Mouse (Mus musculus) testis, postnatal 14 days (tissue): ENCODE results near the gene Scarb1.

ENCODE experiments used
- DNase-seq: peaks from one replicate; pipeline ENCODE4 v3.0.0; 2021; ENCODE audit warnings: low spot score

Scarb1 gene

DNA sequence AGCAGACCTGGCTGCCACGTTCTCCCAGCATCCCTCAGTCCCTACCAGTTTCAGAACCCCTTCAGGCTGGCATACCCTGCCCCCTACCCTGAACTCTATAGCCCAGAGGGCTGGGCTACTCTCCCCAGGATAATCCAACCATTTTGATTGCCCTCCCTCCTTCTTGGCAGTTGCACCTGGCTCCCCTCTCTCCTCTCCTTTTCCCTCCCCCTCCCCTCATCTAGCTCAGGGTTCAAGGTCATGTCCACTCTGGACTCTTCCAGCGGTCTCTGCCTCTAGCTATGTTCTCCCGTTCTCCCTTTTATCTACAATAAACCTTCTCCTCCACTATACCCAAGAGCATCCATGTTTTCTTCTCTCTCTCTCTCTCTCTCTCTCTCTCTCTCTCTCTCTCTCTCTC, 9.1 kb downstream of the Scarb1 start:
- DNase-seq: no peak

DNA sequence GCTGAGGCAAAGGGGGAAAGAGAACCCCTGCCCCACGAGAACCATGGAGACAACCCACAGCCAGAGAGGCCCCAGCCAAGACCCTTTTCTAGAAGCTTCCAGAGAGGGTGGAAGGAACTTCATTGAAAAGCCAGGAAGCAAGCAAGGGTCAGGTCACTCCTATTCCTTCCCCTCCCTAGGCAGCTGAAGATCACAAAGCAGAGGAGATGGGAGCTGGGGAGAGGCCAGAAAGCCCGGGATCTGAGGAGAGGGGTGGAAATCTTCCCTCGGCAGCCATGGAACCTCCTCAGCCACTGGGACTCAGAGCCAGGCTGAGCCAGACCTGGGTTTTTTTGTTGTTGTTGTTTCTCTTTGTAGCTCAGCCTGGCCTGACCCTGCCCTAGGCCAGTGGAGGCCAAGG, 9.8 kb downstream of the Scarb1 start:
- DNase-seq: no peak

DNA sequence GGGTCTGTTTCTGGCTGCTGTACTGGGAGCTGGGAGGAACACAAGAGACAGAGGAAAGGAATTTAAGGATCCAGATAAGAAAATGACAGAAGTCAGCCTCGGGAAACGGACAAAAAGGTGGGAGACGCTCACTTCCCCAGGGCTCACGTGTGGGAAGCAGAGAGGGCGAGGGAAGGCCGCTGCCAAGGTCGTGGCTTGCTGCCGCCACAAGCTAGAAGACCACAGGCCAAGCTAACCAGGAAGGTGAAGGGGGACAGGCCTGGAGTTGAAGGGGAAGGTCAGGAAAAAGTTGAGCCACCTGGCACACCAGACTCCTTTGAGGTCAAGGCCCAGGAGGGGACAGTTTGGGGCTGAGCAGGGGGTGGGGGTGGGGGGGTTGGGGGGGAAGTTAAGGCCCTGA, 10.2 kb downstream of the Scarb1 start:
- DNase-seq: no peak

DNA sequence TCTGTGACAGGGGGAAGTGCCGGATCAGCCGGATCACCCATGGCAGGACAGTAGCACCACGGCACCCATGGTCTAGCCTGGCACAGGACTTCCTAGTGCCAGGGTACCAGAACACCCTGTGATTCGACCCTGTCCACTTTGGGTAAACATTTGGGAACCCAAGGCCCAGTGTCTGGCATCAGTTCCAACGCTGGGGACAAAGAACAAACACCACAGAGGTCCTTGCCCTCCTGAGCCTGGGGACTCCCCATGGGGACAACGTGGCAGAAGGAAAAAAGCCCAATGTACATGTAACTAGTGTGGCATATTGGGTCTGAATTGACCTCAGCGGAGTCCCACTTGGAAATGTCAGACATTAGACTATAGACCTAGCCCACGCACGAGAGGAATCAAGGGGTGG, 10.7 kb downstream of the Scarb1 start:
- no peak for DNase-seq

DNA sequence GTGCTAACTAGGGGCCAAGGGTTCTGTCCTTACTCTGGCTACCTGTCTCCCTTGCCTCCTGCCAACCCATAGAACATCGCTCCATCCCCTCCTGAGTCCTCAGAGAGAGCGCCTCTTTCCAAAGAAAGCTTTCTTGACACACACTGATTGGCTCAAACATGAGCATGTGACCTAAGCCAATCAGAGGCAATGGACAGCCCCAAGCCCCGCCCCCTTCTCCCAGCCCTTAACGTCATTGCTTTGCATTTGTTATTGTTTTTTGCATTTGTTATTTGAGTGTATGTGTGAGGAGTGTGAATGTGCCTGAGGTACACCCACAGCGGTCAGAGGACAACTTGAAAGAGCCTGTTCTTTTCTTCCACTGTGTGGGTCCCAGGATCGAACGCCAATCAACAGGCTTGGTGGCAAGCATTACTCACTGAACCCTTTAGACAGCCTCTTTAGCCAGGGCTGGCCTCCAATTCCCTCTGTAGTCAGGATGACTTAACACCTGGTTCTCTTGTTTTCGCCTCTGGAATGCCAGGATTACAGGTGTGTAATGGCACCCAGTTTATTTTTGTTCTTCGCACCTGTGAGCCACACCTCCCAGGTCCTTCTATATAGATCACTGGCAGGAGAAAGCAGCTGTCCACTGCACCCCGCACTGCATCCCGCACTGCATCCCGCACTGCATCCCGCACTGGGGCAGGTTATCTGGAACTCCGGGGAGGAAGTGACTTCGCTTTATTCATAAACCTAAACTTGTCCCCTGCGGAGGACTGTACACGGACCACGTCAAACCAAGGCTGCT, 13.1 kb downstream of the Scarb1 start:
- peak; percentile 58 for DNase-seq

DNA sequence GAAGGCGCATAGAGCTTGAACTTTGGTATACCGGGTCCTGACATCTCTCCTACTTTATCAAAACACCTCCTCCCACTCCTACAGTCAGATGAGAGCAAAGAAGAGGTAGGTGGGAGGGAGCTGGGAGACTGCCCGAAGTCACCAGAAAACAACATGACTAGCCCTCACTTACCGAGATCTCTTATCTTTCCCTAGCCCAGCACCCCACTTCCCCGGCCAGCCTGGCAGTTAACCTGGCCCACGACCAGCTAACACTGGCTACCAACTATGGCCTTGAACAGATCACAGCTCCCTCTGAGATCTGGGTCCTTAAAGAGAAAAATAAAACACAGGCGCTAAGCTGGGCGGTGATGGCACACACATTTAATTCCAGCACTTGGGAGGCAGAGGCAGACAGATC, 14.5 kb downstream of the Scarb1 start:
- peak; percentile 79 for DNase-seq

DNA sequence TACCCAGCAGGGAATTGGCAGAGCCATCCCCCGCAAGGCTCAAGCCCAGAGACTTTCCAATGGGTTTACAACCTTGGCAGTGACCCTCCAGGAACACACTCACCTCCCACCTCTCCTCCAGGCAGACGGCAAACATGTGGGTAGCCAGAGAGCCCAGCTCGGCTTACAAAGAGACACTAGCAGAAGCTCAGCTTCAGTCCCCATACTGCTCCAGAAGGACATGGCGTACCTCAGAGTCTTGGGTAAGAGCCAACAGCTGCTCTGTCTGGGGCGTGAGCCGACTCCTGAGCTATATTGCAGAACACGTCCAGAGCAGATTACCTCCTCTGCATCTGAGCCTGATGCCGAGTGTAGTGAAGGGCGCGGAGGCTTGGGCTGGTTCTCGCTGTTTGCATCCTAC, 15.0 kb downstream of the Scarb1 start:
- DNase-seq: peak; percentile 76

DNA sequence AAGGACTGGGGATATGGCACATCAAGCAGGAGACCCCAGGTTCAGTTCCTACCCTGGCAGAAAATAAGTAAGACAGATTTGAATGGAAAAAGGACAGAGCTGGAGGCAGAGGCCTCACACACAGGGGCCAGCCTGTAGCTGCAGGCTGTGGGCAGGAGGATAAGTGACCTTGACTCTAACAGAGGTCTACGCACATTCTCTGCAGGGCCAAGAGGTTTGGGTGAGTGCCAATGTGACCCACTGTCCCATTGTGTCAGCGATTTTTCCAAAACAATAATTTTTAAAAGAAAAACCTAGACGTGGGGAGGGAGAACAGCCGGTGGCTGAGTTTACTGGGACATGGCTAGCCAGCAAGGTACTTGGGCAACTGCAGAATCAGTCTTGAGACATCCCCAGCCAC, 15.6 kb downstream of the Scarb1 start:
- no peak for DNase-seq

DNA sequence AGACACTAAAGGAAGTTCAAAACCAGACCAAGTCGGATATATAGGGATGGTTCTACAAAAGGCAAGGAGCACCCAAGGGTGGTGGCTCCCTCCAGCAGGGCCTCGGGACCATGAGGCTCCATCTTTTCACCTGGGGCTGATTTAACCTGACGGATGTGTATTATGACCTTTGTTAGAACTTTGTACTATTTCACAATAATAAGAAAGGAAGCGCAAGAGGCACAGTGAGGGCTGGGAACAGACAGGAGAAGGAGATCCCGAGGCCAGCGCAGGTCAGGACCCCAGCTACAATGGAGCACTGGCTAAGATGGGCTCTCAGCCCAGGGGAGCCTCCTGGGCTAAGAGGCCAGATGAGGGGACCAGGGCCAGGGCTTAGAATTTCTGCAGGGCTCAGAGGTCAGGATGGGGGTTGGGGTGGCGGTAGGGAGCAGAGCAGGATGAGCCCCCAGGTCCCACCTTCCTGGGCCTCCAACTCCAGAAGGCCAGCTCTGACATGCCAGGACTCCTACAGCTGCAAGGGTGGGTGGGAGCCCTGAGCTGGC, 16.9 kb downstream of the Scarb1 start:
- DNase-seq: no peak

DNA sequence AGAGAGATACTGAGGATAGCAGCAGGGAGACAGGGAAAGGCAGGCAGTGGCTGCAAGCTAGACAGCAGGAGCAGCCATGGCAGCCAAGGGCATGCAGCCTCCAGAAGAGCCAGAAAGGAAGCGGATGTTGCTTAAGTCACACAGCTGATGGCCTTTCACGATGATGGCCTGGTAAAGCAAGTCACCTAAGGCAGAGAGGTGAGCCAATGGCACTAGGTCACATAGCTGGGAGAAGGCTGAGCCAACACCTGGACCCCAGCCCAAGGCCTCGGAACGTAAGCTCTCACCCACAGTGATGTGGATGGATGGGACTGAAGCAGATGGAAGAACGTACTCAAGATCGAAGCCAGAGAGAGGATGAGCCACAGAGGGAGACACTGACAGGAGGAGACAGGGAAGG, 17.8 kb downstream of the Scarb1 start:
- no peak for DNase-seq

DNA sequence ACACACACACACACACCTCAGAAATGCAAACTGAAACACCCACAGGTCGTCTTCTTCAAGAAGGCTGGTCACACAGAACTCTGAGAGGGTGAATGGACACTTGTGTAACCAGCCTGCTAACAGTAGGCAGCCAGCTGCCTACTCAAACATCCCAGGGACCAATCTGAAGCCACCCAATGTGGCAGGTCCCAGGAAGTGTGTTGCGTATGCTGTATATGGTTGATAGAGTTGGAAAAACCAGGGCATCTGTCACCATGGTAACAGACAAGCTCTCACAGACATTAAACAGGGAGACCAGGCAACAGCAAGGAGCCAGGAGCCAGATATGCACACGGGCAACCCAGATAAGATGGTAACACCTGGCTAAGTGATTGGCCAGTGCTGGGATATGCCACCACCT, 19.1 kb downstream of the Scarb1 start:
- no peak for DNase-seq

DNA sequence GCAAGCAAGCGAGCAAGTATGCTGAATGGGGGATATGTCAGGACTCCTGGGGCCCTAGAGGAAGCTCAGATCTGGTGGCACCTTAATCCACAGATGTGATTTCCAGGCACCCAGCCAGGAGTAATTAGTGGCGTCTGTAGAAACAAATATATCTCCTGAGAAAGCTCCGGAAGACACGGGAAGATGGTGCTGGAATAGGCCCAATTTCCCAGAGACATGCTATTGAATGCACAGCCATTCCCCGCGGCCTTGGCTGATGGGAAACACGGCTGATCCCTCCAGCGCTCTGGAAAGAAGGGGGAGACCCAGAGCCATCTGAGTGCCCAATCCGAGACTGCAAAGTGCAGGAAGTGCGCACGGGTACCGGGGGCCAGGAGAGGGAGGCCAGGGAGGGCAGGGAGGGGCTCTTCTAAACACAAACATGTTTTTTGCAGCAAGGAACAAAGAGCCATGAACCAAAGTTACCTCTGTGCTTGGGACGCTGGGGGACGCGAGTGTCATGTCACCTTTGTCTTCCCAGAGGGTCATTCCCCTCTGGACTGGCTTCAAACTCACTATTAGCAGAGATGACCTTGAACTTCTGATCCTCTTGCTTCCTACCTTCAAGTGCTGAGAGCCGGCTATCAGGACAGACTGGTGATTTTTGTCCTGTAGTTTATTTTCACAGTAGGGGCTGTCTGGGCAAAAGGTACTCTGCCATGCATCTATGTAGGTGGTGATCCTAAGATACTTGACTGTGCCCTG, 21.7 kb downstream of the Scarb1 start:
- DNase-seq: no peak

DNA sequence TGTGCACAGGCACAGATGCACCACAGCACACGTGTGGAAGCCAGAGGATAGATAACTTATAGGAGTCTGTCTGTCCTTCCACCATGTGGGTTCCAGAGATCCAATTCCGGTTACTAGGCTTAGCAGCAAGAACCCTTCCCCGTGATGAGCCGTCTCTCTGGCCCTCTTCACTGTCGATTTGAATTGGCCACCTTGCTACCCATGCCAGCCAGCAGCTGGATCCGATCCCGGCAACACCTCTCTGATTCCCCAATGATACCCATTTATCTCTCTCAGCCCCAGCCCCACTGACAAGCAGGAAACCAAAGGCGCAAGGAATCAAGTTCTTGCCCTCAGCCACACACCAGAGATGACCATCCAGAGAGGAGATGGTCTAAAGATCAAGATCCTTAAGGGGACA, 22.9 kb downstream of the Scarb1 start:
- DNase-seq: no peak

DNA sequence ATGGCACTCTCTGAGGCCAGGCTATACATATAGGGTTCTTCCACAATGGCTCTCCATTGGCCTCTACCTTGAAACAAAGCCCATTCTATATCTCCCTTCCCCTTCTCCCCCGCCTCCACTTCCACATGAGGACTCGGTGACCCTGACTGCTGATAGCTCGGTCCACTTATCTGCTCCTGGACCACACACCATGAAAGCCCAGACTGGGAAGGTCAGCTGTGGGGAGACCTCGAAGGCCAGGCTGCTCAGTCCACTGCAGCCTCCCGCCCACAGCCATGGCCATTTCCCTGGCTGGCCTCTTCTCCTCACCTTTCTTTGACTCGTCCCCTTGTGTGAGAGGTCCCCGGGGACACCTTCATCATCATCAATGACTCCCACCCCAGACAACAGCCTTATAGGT, 23.6 kb downstream of the Scarb1 start:
- peak; percentile 79 for DNase-seq

DNA sequence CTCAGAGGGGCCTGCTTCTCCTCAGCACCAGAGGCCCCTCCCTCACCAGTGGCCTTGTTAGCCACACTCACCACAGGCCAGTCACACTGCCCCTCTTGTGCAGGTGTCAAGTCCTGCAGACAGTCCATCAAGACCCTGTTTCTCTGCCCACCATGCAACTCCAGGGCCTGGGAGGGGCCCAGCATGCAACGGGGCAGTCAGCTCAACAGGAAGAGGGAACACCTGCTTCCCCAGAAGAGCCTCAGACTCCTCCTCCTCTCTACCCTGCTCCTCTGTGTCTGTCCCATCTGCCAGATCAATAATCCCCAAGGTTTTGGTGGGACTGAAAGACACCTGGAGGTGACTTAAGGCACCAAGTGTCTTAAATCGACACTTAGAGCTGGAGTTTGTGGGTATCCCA, 24.1 kb downstream of the Scarb1 start:
- DNase-seq: no peak

DNA sequence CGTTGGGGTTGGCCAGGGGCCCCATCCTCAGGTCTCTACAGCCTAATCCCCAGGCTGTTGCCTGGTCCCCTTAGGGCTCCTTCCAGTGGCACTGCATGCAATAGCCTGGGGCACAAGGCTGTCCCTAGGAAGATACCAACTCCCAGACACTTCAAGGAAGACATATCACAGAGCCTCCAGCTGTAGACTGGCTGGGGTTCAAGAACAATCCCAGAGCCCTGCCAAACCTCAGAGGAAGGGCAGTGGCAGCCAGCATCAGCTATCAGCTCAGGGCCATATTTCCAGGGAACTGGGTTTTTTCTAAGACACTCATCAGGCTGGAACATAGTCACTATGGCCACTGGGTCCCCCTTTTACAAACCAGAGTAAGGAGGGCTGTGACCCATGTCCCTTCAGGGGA, 25.8 kb downstream of the Scarb1 start:
- DNase-seq: no peak

DNA sequence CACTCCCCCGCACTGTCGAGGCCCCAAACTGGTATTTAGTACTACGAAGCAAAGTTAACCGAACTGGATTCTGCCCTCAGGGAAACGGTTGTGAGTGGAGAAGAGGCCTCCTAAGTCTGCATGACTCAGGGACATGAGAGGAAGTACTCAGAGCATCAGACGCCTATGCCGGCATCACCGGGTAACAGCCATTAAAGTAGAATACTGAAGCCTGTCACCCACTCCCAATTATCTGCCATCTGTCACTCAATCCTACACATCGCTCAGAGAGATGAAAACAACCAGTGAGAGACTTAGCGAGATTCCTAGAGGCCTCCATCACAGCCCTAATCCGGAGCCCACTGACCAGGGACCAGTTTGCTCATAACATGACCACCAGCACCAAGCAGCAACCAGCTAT, 26.9 kb downstream of the Scarb1 start:
- no peak for DNase-seq

DNA sequence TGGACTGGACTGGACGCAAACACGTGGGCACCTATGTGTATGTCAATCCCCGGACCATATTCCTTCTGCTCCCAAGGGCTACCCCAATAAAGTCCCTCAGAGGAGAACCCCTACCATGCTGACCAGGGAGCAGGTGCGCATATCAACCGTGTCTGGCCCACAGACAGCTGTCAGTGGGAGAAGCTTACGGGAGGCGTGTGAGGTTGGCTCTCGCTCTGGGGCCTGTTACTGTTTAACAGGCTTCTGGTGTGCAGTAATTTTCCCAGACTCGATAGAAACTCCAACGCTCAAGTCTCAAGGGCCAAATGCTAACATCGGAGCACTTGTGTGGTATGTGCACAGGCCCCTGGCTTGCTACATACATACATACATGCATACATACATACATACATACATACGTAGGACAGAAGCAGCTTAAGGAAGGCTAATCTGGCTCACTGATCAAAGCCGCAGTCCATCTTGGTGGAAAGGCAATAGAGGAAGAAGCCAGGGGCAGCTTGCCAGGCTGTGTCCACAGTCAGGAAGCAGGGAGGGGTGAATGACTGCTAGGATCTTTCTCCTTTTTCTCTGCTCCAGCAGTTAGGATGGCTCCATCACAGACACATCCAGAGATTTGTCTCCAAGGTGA, 27.8 kb downstream of the Scarb1 start:
- DNase-seq: no peak

DNA sequence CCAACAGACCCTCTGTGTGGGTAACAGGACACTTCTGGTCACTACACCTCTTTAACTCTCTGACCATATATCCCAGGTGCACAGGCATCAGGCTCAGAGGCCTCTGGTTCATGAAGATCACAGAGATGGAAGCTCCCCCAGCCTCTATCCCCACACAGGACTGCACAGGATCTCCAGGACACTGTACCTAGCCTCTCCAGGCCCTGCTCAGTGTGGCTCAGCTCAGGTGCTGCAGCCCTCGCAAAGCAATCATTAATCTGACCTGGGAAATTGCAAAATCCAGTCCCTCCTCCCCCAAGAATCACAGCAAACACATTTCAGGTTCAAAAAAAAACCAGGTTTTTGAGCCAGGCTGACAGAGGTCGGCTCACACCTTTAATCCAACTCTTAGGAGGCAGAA, 29.9 kb downstream of the Scarb1 start:
- no peak for DNase-seq

DNA sequence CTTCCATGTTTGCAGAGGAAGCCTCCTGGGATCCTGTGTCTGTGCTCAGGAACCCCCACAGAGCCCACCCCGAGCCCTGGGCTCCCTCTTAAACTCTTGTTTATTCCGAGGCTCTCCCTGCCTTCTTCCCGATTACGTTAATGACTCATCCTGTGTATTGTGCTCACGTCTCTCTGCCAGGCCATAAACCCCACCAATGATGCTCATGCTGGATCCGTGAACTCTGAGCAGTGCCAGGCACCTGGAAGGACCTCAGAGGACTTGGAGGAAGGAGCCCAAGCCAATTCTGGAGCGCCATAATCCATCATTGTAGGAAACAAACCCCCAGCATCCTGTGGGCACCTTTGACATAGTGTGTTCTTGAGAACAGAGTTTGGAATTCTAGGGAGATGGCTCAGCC, 31.7 kb downstream of the Scarb1 start:
- no peak for DNase-seq

DNA sequence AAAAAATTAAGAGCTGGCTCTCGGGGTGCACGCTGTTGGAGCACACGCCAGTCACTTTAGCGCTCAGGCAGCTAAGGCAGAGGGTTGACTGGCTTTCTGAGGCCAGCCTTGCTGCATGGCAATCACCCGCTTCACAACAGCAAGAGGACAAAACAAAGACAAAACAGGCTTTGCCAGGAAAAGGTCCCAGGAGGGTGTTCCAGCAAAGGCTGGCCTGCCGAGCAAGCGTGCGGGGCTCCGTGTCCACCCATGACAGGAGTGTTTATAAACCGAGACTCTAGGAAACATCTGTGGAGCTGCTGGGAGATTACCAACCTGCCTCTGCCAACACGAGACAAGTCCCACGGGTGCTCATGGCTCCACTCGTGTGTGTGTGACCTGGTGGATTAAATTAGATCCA, 34.1 kb downstream of the Scarb1 start:
- DNase-seq: no peak

DNA sequence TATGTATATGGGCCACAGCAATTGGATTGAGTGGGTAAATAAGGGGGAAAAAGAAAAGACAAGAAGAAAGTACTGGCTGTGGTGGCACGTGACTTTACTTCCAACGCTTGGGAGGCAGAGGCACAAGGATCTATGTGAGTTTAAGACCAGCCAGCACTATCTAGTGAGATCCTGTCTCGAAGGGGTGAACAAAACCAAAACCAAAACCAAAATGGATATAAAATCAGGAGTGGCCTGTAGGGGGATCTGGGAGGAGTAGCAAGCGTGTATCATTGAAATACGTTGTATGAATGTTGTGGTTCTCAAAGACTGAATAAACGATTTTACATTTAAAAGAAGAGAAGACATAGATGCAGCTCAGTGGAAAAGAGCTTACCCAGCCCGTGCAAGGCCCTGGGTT, 34.5 kb downstream of the Scarb1 start:
- DNase-seq: no peak
